Mouse (Mus musculus) liver, embryonic 15.5 days (tissue): ENCODE data around the gene Gpr83. TPM values are rescaled to one million over a fixed set of nuclear protein-coding genes. Genes with fewer than 3 reads are reported as not detected.

Source experiments
- ATAC-seq: fragments of 200-750 bp; cut with Nextera tagmentation; 2 replicates; pipeline ENCODE4 v1.8.0; 2017; ENCODE audit warnings: moderate number of reproducible peaks, mild to moderate bottlenecking, moderate library complexity; ENCODE audit not compliant: insufficient read depth
- H3K27ac ChIP-seq: fragments of 300-500 bp; sonication (generic); replicated peaks from 2 replicates; pipeline ENCODE4 v1.5.1; 2015; ENCODE audit warnings: mild to moderate bottlenecking, inconsistent platforms
- H3K27me3 ChIP-seq: fragments of 300-500 bp; sonication (generic); 2 replicates; pipeline ENCODE4 v1.6.1; 2015; ENCODE audit warnings: mild to moderate bottlenecking, inconsistent platforms
- H3K36me3 ChIP-seq: fragments of 300-500 bp; sonication (generic); replicated peaks from 2 replicates; pipeline ENCODE4 v1.6.1; 2015; ENCODE audit warnings: moderate library complexity, mild to moderate bottlenecking, inconsistent platforms
- H3K4me1 ChIP-seq: fragments of 300-500 bp; sonication (generic); replicated peaks from 2 replicates; pipeline ENCODE4 v1.6.1; 2015; ENCODE audit warnings: inconsistent platforms
- H3K4me2 ChIP-seq: fragments of 300-500 bp; sonication (generic); 2 replicates; pipeline ENCODE4 v1.6.1; 2015; ENCODE audit warnings: moderate library complexity, mild to moderate bottlenecking, inconsistent platforms
- H3K4me3 ChIP-seq: fragments of 300-500 bp; sonication (generic); replicated peaks from 2 replicates; pipeline ENCODE4 v1.5.1; 2015; ENCODE audit warnings: mild to moderate bottlenecking, inconsistent platforms
- H3K9ac ChIP-seq: fragments of 300-500 bp; sonication (generic); 2 replicates; pipeline ENCODE4 v1.6.1; 2015; ENCODE audit warnings: moderate library complexity, mild to moderate bottlenecking, inconsistent platforms
- H3K9me3 ChIP-seq: fragments of 300-500 bp; sonication (generic); replicated peaks from 2 replicates; pipeline ENCODE4 v1.6.1; 2016; ENCODE audit warnings: inconsistent platforms
- WGBS: fragments of 180-500 bp; shearing (Covaris S2); methylation state at CpG from one replicate; pipeline ENCODE4 v1.1.7; 2015; ENCODE audit warnings: mixed read lengths; ENCODE audit not compliant: insufficient replicate concordance; 5-methylcytosine and 5-hydroxymethylcytosine counted together
- polyA plus RNA-seq: library from polyadenylated mRNA; unstranded; fragments of >200 nt; fragmentation: Nextera tagmentation; extraction: Ambion mirVana; gene quantifications from 2 replicates; pipeline ENCODE4 v1.2.1, GENCODE M21; 2015

Gpr83 gene
- polyA plus RNA-seq, 1 experiment from 2014 or later = 0.05 TPM

GRCm38 (mm10) chr9:14846428-14846827 is 13.6 kb upstream of the Gpr83 start:
- Histone ChIP-seq H3K4me1 (no peaks in the 10 kb centered on the region), H3K4me2 (no peak overlapping the region), H3K36me3 (no peaks in the 10 kb centered on the region), H3K27me3 (no peaks in the 10 kb centered on the region), H3K9ac (no peak overlapping the region), H3K9me3 (no peaks in the 10 kb centered on the region), H3K27ac (no peak overlapping the region), H3K4me3 (no peak overlapping the region)
- 36% methylated on average over 5 of the region's 5 CpGs for WGBS
- no peak for ATAC-seq

- Histone ChIP-seq H3K9me3 (no peaks in the 10 kb centered on the region), H3K4me2 (no peak overlapping the region), H3K27ac (no peak overlapping the region), H3K4me1 (no peaks in the 10 kb centered on the region), H3K36me3 (no peaks in the 10 kb centered on the region), H3K4me3 (no peak overlapping the region), H3K27me3 (no peaks in the 10 kb centered on the region), H3K9ac (no peak overlapping the region)
- 43% methylated on average over 1 of the region's 1 CpGs for WGBS
- no peak for ATAC-seq
Measured at GRCm38 (mm10) chr9:14848267-14848935, 11.6 kb upstream of the Gpr83 start.

GRCm38 (mm10) chr9:14854585-14854984 is 5.4 kb upstream of the Gpr83 start:
- Histone ChIP-seq H3K27me3 (peaks cover 25% of the 10 kb centered on the region), H3K4me2 (no peak overlapping the region), H3K4me1 (no peaks in the 10 kb centered on the region), H3K9ac (no peak overlapping the region), H3K4me3 (no peak overlapping the region), H3K27ac (no peak overlapping the region), H3K36me3 (no peaks in the 10 kb centered on the region), H3K9me3 (no peaks in the 10 kb centered on the region)
- no peak for ATAC-seq
- WGBS = 59% methylated on average over 4 of the region's 4 CpGs

GRCm38 (mm10) chr9:14856922-14857654 is 2.9 kb upstream of the Gpr83 start:
- Histone ChIP-seq H3K4me1 (no peaks in the 10 kb centered on the region), H3K9me3 (no peaks in the 10 kb centered on the region), H3K4me3 (no peak overlapping the region), H3K36me3 (no peaks in the 10 kb centered on the region), H3K27ac (no peak overlapping the region), H3K9ac (no peak overlapping the region), H3K4me2 (no peak overlapping the region), H3K27me3 (peaks cover 50% of the 10 kb centered on the region)
- ATAC-seq = no peak
- 27% methylated on average over 4 of the region's 4 CpGs for WGBS

GRCm38 (mm10) chr9:14858170-14858706 is 1.8 kb upstream of the Gpr83 start:
- H3K9ac ChIP-seq = no peak overlapping the region
- H3K4me1 ChIP-seq = no peaks in the 10 kb centered on the region
- H3K9me3 ChIP-seq = no peaks in the 10 kb centered on the region
- H3K27me3 ChIP-seq = peaks cover 62% of the 10 kb centered on the region
- H3K4me2 ChIP-seq = no peak overlapping the region
- no peak for ATAC-seq
- no peaks in the 10 kb centered on the region for H3K36me3 ChIP-seq
- WGBS = 42% methylated on average over 7 of the region's 7 CpGs
- H3K27ac ChIP-seq = no peak overlapping the region
- H3K4me3 ChIP-seq = no peak overlapping the region

GRCm38 (mm10) chr9:14858782-14859181 is 1.2 kb upstream of the Gpr83 start:
- Histone ChIP-seq H3K27ac (no peak overlapping the region), H3K4me3 (no peak overlapping the region), H3K36me3 (no peaks in the 10 kb centered on the region), H3K4me1 (no peaks in the 10 kb centered on the region), H3K27me3 (peaks cover 63% of the 10 kb centered on the region), H3K9me3 (no peaks in the 10 kb centered on the region), H3K9ac (no peak overlapping the region), H3K4me2 (no peak overlapping the region)
- ATAC-seq = no peak
- WGBS = 59% methylated on average over 3 of the region's 3 CpGs

- no peaks in the 10 kb centered on the region for H3K4me1 ChIP-seq
- H3K4me2 ChIP-seq = no peak overlapping the region
- H3K4me3 ChIP-seq = no peak overlapping the region
- no peak overlapping the region for H3K27ac ChIP-seq
- H3K9me3 ChIP-seq = no peaks in the 10 kb centered on the region
- no peaks in the 10 kb centered on the region for H3K36me3 ChIP-seq
- peaks cover 53% of the 10 kb centered on the region for H3K27me3 ChIP-seq
- no peak for ATAC-seq
- 73% methylated on average over 3 of the region's 3 CpGs for WGBS
- H3K9ac ChIP-seq = no peak overlapping the region
Measured at GRCm38 (mm10) chr9:14863126-14863525, 3.1 kb downstream of the Gpr83 start.

- Histone ChIP-seq H3K9ac (no peak overlapping the region), H3K9me3 (no peaks in the 10 kb centered on the region), H3K4me1 (no peaks in the 10 kb centered on the region), H3K27ac (no peak overlapping the region), H3K4me3 (no peak overlapping the region), H3K4me2 (no peak overlapping the region), H3K36me3 (no peaks in the 10 kb centered on the region), H3K27me3 (peaks cover 37% of the 10 kb centered on the region)
- 60% methylated on average over 9 of the region's 9 CpGs for WGBS
- ATAC-seq = no peak
Measured at GRCm38 (mm10) chr9:14864726-14865125, 4.7 kb downstream of the Gpr83 start.

GRCm38 (mm10) chr9:14866957-14867356 is 6.9 kb downstream of the Gpr83 start:
- 23% methylated on average over 7 of the region's 7 CpGs for WGBS
- Histone ChIP-seq H3K27me3 (peaks cover 15% of the 10 kb centered on the region), H3K27ac (no peak overlapping the region), H3K9ac (no peak overlapping the region), H3K36me3 (no peaks in the 10 kb centered on the region), H3K4me1 (no peaks in the 10 kb centered on the region), H3K4me2 (no peak overlapping the region), H3K9me3 (no peaks in the 10 kb centered on the region), H3K4me3 (no peak overlapping the region)
- ATAC-seq = no peak

GRCm38 (mm10) chr9:14868326-14868725 is 8.3 kb downstream of the Gpr83 start:
- 68% methylated on average over 8 of the region's 8 CpGs for WGBS
- no peak for ATAC-seq
- 0 out of 2 replicates have a peak, but pooled peaks cover under 1% of the 10 kb centered on the region for H3K27me3 ChIP-seq
- no peak overlapping the region for H3K27ac ChIP-seq
- no peaks in the 10 kb centered on the region for H3K4me1 ChIP-seq
- H3K9me3 ChIP-seq = no peaks in the 10 kb centered on the region
- no peak overlapping the region for H3K4me2 ChIP-seq
- H3K4me3 ChIP-seq = no peak overlapping the region
- H3K36me3 ChIP-seq = no peaks in the 10 kb centered on the region
- no peak overlapping the region for H3K9ac ChIP-seq

GRCm38 (mm10) chr9:14870377-14870776 is 10.4 kb downstream of the Gpr83 start:
- WGBS = 60% methylated on average over 2 of the region's 2 CpGs
- Histone ChIP-seq H3K9ac (no peak overlapping the region), H3K27ac (no peak overlapping the region), H3K9me3 (no peaks in the 10 kb centered on the region), H3K27me3 (no peaks in the 10 kb centered on the region), H3K4me3 (no peak overlapping the region), H3K4me2 (no peak overlapping the region), H3K4me1 (no peaks in the 10 kb centered on the region), H3K36me3 (no peaks in the 10 kb centered on the region)
- no peak for ATAC-seq
